Mouse (Mus musculus) 416B (cell line): ENCODE data around the gene Ebf1.

Source experiments
- DNase-seq: peaks from one replicate; pipeline ENCODE4 v3.0.0; 2011; ENCODE audit warnings: low read depth

Ebf1 gene

DNA sequence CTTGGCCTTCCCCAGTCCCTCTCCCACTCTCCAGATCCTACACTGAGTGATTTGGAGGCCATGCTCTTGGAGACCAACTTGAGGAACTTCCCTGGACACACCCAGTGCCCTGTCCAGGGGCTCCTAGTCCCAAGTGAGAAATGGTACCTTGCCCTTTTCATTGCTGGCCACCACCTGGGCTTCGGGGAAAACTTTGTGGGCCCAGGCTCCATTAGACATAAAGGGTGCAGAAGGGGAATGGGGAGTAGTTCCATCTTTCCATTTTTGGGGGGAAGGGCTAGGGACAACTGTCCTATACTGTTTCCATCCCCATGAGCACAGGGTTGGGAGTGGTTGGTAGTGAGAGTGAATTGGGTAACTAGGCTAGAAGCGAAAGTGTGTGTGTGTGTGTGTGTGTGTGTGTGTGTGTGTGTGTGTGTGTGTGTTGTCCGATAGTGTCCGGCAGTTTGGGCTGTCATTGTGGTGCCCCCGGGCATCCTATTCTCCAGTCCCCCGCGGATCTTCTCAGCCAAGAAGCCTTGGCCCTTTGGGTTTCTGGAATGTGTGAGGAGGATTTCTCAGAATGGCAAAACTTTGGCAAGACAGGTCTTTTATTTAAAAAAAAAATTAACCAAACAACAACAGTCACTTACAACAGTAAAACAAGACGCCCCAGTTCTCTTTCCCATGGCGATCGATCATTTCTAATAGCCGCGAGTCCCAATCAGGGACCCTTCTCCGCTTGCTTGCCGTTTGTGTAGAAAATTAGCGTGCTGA, 2.2 kb downstream of the Ebf1 start:
- DNase-seq: no peak

DNA sequence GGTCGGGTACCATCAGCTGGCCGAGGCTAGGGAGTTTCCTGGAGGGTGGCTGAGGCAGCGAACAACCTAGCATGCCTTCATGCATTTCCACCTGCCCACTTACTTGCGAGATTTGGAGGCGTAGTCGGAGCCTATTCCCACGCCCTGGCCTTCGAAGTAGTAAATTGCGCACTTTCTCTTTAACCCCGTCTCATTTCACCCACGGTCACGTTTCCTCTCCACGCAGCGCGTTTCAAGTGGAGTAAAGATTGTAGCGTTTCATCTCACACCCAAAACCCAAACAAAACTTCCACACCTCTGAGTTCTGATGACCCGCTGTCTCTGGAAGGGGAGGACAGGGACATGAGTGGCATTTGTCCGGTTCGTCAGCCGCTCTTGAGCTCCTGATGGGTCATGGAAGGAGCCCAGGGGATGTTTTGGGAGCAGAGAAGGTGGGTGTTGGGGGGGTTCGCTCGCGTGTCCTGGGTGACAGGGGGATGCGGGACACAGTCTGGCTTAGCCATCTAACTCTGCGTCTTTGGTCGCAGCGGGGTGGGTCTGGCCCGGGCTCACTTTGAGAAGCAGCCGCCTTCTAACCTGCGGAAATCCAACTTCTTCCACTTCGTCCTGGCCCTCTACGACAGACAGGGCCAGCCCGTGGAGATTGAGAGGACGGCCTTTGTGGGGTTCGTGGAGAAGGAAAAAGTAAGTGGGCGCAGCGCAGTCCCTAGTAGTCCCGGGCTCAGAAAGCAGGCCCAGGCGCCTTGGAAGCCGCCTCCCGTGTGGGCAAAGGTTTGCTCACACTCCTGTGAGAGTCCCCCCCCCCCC, 3.0 kb downstream of the Ebf1 start:
- DNase-seq: no peak

DNA sequence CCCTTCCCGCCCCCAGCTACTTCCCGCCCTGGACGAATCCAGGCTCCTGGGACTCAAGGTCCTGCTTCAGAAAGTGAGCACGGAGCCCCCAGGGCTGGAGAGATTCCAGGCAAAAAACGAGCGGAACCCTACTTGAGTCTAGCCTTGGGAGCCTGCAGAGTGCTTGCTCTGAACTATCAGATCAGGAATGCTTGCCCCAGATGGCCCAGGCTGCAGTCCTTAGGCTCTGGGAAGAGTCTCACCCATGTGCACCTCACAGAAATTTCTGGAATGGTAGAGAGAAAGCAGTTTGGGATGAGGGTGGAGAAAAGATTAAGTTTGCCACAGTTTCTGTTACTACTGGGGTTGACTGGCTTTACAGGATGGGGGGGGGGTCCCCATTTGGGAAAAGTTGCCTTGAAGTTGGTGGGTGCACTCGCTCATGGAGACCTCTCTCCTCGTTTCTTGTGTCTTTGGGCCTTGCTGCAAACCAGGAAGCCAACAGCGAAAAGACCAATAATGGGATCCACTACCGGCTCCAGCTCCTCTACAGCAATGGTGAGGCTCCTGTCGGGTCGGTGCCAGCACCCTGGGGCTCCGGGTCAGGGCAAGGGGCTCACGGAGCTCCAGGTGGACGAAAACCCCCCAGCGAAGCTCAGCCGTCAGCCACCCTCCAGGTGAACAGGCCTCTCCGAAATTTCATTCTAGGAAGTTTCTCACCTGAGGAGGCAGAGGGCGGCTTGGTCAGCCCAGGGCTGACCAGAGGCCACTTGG, 3.8 kb downstream of the Ebf1 start:
- no peak for DNase-seq

GRCm38 (mm10) chr11:44621615-44622014, 4.5 kb downstream of the Ebf1 start:
- DNase-seq: no peak

- DNase-seq: no peak
These were observed 5.1 kb downstream of the Ebf1 start for GRCm38 (mm10) chr11:44622023-44622731.

- no peak for DNase-seq
These were observed 7.4 kb downstream of the Ebf1 start for GRCm38 (mm10) chr11:44624564-44624963.

DNA sequence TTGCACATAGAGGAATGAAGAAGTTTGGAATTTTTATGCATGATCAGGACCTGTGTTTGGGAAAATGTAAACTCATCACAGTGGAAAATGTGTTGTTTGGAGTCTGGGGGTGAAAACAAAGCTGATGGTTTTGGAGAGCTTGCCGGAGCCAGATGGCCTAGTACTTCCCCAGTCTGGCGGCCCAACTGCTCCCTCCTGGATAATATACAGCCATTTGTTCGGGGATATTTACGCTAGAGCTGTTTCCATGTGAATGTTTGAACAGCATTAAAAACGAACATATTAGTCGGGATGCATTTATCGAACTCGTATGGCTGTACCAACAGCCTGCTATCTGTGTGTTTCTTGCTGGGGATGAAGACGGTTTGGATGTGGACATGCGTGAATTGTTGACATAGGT, 8.9 kb downstream of the Ebf1 start:
- DNase-seq: no peak

- DNase-seq: no peak
These were observed 11.3 kb downstream of the Ebf1 start for GRCm38 (mm10) chr11:44628412-44628811.

GRCm38 (mm10) chr11:44632064-44632968, 15.2 kb downstream of the Ebf1 start:
- no peak for DNase-seq

DNA sequence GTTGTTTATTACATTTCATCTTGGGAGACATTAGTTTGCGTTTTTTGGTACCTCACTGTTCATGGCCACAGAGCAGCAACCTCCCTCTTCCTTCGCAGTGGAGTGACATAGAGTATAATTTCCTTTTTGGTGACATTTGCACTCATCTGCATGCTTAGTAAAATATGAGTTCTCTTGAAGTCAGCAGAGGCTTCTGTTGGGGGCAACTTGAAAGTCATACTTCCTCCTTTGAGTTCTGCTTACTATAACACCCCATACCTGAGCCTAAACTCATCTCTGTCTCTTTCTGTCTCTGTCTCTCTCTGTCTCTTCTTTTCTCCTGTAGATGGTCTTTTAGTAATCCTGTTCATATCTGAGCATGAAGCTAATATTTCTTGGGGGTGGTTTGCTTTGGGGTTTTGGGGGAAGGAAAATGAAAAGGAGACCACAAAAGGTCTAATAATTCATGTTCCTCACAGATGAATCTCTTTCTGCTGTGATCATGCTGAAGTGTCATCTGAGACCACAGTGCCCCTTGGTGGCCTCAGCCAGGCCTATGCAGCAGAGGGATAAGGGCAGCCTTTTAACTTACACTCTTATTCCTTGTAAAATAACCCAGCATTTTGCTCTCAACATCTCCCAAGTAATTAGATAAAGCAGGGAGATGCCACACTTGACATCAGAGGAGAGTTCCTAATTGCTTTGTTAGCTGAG, 16.0 kb downstream of the Ebf1 start:
- no peak for DNase-seq

DNA sequence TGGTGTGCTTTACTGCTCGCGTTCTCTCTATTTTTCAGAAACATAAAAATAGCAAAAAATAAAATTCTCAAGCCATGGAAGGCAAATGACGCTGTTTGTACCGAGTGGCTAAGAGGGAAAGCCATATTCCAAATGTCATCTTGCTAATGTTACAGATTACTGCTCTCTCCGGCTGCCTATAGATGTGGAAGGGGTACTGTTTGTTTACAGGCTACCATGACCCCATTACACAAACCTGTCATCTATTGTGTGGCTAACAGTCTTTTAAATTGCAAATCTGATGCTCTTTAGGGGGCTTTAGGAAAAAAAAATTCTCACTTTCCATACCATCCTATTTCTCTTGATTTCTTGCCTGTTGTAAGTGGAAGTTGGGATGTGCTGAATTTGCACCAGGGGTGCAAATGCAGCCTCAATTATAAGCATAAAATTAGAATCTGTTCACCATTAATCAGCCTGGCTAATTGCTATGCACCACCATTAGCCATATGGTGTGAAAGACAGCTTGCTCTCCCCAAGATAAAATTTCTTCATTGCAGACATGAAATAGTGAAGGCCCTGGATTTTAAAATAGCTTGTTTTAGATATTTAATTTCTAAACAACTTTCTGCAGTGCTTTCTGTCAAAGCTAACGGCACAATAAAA, 17.6 kb downstream of the Ebf1 start:
- DNase-seq: no peak

- DNase-seq: no peak
These were observed 19.1 kb downstream of the Ebf1 start for GRCm38 (mm10) chr11:44636241-44636640.

- DNase-seq: no peak
These were observed 21.2 kb downstream of the Ebf1 start for GRCm38 (mm10) chr11:44638193-44638754.

DNA sequence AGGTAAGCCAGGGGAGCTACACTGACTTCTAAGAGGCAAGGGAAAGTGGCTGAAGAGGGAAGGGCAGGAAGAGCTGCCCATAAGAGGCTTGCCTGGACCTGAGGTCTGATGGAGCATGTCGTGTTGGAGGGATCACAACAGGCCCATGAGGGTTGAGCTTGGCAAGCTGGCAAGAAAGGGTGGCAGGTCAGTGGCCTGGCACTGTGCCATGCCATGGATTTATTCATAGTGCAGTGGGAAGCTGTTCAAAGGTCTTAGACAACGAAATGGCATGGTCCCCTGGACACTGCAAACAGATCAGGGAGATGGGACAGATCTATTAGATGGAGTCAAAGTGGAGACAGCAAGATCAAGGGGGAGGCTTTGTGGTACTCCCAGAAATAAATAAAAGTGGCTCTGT, 24.4 kb downstream of the Ebf1 start:
- DNase-seq: no peak

DNA sequence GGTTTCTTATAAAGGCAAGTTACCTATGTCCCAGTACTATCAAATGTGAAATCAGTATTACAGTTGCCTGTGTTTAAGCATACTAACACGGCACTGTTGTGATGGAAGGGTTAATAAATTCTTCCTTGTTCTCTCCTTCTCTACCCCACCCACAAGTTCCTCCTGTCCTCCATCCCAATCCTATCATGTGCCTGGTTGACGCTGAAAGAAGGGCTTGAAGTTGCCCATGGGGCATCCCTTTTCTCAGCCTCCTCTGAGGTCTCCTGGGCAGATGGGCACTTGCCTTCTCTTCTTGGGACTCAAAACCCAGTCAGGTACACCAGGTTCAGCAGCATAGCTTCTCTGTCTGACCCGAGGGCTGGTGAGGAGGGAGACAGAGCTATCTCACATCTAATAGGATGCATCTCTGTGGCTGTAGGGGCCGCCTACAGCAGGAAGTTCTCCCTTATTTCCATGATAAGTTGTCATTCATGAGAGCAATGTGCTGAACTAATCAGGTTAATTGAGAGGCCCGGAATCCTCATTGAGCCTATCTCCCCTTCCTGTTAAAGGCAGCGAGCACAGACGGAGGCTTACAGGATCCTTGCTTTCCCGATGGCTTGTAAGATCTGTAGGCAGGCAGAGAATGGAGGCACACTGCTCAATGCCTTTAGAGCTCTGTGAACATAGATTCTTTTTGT, 37.4 kb downstream of the Ebf1 start:
- DNase-seq: no peak

DNA sequence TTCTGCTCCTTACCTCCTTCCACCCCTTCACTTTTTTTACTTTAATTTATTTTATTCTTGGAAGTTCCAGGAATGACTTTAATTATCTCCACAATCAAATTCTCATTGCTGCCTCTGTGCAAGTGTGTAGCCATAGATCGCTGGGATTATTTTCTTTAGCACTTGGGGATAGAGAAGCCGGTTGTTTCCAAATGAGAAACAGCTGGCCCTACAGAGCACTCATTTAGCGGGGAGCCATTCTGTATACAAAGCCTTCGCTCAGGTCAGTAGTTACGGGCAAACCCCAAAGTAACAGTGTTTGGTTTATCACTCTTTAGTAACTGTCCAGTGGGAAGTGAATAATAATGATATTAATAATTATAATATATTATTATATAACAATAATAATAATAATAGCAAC, 38.4 kb downstream of the Ebf1 start:
- DNase-seq: no peak

DNA sequence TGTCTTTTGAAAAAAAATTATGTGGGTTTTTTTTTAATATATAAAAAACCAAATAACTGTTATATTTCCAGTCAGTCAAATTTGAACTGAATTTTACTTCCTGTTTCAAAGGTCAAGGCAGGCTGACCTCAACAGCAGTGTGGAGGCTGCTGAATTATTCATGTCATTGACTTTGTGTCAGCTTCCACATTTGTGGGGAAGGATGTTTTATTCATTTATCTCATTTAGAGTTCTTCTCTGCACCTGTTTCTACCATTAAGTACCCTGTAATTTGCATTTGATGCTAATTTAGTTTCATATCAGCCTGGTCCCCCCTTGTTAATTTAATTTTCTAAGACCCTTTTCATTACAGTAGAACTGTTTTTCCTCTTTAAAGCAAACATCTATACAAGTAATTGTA, 39.8 kb downstream of the Ebf1 start:
- DNase-seq: no peak

DNA sequence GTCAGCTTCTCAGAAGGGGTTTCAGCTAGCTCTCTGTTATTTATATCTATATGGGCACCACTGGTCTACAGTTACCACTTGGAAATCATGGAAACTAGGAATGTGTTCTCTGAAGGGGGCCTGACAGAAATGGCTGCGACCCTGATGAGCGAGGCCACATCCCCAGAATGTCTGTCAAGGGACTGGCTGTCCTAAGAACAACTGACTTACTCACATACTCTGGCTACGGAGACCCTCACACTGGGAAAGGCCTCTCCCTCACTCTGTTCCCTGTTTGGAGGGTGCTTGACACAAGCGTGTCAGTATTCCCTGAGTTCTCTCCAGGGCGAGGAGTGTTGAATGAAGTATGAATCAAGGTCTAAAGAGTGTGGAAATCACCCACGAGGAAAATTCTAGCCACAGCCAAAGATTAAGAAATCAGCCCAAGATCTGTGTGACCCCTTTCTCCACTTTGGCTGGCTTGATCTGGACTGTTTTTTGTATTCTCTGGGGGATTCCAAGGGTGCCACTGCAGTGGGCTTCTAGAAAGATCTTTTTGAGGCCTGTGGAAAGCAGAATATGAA, 40.8 kb downstream of the Ebf1 start:
- no peak for DNase-seq

GRCm38 (mm10) chr11:44661875-44662274, 44.8 kb downstream of the Ebf1 start:
- DNase-seq: no peak
